Mouse (Mus musculus) c-Kit-positive CD71-positive TER-119-positive erythroid progenitor cells, embryonic 14.5 days (primary cell): ENCODE measurements around the gene Yae1d1.
"Not testable (repeated sequence)": the region's sequence is repeated elsewhere in the genome, so short reads cannot be mapped to it uniquely, and the experiment has no call there.

Experiments
- DNase-seq: peaks from one replicate; pipeline ENCODE4 v3.0.0-alpha.2; 2013; ENCODE audit warnings: low spot score

The Yae1d1 gene

DNA sequence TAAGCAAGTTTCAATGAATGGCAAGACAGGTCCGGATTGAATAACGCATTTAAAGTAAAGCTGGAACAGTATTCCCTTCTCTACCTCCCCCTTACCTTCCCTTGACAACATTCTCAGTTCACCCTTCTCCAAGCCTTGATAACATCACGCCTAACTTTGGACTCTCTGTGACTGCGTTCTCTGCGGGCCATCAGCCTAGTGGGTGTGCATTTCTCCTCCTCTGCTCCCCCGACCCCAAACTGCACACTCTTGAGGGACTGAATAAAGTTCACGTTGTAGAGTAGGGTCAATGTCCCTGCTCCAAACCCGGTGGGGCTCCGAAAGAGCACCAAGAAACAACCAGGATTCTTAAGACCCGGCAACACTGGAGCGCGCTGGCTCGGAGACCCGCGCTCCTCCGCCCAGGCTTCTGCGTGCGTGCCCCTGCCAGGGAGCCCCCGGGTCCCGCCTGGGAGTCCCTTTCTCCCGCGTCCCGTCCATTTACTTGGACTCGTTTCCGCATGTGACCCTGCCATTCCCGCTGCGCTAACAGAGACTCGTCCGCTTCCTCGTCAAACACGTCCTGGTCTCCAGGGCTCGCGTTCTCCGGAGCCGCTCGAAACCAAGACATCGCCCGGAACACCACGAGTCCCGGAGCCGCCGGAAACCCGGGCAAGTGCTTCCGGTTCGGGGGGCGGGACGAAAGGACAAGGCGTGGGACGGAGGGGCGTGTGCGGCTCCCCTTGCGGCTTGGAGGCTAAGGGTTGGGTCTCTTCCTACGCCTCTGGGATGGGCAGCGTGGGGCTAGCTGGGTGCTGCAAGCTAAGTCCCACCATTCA, at the start of gene Yae1d1:
Gene Yae1d1, minus strand, starts transcription at position 653 of the 818 bp plus-strand sequence.
- peak; percentile 80 for DNase-seq

DNA sequence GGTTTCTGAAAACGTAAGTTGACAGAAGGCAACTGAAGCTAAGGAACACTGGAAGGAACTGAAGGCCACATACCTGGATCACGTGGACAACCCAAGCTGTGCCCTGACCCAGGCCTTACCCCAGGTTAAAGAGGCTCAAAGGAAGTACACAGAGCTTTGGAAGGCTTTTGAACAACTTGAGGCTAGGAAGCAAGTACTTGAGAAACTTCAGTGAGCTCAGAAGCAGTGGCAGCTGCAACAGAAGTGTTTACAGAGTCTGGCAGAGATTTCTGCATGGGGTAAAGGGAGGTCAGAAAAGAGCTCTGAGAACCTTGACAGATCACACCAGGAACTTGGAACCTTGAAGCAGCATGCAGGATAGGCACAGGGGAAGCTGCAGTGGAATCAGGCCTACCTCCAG, 45.7 kb upstream of the Yae1d1 start:
- DNase-seq: no peak

DNA sequence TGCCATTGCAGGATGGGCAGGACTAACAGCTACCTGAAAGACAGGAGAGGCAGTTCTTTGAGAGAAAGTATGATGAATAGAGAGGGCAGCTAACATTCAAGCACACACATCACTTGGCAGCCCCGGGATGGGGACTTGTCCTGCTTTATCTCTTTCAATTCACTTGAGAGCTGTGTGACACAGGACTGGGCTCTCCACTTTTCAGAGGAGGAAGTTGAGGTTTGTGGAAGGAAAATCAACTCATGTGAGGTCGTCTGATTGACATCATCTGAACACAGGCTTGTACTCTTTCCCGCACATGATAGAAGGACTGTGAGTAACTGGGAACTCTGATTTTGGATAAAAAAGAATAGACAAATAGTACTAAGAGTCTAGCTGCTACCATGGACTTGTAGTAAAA, 23.5 kb upstream of the Yae1d1 start:
- no peak for DNase-seq

DNA sequence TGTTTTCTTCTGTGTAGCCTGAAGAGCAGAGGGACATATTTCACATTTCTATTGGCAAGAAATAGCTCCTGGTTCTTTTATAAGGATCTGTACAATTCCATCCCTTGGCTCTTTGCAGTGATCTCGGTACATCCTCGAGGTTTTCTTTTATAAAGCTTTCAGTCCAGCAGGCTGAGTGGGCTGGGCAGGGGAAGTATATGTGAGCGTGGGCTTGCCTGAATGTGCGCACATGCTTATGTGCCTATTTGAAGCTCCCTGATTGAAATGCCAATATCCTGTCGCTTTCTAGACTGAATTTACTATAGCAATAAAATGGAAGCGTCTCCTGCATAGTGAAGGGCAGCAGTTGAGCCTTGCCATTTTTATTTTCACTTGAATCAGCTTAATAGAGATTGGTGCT, 20.1 kb upstream of the Yae1d1 start:
- no peak for DNase-seq

DNA sequence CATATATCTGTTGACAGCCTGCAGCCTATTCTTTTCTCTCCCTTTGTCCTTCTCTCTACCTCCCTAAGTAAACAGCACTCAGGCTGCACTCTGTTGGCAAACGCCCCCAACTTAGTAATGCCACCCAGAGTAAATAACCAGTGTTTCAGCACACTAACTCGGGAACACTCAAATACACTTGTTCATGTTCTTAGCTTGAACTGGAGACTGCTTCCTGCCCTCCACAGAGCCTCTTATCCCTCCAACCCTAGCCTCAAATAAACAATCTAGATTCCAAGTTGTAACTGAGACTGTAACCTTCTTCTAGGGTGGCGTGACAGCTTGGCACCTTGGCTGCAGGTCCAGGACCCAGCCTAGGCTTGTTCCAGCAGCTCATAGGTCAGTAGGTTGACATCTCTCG, 17.9 kb upstream of the Yae1d1 start:
- DNase-seq: no peak

DNA sequence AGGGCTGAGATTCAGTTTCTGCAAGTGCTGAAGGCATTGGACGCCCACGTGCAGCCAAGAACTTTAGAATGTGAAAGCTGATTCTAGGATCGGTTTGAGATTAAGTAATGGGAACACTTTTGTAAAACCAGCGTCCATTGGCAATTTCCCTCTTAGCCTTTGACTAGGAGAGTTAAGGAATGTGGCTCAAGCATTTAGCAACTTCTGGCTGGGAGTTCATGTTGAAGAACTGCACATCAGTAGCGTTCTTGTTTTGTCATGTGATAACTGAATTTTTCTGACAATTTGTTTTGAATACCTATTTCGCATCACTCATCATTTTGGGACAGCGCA, 332 bp upstream of the Yae1d1 start:
- no peak for DNase-seq

DNA sequence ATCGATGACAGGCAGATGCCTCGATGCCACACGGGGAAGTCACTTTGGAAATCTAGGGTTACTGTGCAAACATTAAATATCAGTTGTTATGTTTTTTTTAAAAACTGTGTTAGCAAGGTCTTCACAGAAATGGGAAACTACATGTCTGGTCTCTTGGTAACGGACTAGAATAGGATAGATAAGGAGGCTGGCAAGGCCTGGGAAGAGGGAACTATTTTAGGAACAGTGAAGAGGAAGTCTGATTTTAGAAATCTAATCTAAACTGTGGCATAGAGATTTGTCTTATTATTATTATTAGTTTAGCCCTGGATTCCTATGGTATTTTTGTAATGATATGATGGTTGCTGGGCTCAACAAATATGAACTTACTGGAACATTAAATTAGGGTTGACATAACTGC, 1.1 kb downstream of the Yae1d1 start:
- DNase-seq: no peak

DNA sequence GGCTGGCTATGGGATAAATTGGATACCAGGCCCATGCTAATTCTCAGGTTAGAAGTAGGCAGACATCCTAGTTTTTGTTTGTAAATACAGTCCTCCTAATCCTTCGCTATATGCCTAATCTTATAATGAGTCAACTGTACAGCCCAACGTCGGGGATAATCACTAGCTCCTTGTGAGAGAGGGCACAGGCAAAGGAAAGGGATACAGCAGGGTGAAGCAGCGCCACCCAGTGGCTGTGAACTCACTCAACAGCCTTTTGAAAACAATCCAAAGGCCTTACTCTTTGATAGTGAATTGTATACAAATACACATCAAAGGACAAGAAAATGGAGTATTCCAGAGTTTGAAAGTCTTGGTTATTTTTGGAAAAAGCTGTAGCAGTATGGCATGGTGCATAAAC, 10.0 kb downstream of the Yae1d1 start:
- peak; percentile 15 for DNase-seq

DNA sequence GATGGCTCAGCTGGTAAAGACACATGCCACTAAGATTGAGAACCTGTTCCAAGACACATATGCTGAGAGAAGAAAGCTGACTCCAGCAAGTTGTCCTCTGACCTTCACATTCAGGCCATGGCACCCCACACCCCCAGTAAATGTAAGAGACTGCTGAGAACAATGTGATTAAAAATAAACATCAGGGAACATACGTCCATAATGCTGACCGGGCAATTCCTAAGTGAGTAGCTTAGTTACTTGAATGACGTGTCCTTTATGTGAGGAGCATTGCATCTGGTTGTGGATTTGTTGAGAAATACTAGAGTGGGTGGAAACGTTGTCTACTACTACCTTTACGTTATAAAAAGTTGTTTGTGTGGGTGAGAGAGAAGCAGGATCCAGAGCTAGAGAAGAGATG, 10.5 kb downstream of the Yae1d1 start:
- DNase-seq: no peak

DNA sequence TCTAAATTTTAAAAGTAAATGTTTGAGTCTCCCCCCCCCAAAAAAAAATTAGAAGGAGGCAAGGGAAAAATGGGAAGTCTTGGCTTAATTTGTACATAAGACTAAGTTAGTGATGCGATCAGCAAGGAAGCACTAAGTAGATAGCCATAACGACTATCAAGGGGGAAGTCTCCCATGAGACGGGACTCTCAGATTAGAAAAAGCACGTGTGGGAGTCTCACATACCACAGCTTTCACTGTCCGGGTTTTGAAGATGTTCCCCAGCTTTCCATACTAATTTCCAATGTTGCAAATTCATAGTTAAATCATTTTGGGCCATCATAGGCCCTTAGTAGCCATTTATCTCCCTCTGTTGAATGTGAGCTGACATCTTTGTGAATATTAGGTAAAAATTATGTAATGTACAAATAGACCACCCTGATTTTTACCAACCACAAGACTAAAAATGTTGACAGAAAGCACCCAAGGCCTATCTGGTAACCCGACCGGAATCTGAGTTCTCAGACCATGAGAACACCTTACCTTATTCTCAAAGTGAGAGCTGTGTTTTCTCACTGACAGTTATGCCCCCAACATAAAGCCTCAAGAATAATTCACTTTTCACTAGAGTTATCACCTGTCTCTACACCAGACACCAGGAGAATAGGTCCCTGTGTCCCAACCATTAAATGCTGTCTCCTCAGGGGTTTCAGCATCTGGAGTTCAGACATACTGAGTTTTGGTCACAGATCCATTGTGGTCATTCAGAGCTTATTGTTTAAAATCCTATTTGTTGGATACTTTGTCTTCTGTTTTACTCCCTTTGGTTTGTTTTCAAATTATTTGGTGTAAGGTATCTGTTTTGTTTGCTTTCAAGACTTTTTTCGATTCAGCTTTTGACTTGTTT, 16.1 kb downstream of the Yae1d1 start:
- no peak for DNase-seq

DNA sequence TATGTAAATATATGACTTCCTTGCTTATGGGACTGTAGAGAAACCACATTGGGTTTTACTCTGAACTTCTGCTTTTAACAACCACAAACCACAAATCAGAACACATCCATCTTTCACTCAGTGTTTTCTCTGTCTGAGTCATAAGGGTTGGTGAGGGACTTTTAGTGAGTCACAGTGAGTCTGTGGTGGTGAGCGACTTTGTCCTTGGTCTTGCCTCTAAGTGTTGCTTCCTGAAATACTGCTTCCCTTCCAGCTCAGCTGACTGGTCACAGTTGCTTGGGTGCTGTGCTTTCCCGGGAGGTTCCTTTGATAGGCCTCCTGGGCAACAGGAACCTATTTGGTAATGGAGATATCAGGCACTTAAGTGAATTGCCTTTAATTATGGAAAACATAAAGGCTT, 17.3 kb downstream of the Yae1d1 start:
- DNase-seq: peak; percentile 2

DNA sequence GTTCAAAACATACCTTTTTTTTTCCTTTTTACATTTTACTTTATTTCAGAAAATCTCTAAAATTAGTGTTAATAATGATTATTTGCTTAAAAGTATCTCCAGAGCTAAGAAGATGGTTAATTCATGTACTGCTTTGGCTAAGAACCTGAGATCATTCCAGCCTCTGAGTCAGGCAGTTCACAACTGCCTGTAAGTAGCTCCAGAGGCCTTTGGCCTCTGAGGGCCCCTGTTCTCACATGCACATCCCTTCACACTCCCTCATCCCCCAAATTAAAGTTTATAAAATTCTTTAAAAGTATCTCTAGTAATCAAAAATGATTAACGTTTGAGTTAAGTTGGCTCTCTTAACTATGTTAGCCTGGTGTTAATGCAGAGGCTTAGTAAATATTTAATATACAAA, 17.7 kb downstream of the Yae1d1 start:
- no peak for DNase-seq

DNA sequence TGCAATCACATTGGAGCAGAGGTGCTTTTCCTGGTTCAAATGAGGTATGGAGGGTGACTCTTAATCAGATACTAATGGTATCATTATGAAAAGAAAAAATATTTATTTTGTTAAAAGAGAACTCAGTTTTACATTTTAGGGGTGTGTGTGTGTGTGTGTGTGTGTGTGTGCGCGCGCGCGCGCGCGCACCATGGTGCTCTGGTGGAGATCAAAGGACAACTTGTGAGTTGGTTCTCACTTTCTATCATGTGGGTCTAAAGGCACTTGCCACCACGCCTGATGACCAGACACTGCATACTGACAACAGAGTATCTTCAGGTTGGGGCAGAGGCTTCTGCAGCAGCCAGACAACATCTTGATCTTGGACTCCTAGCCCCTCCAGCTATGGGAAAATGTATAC, 18.4 kb downstream of the Yae1d1 start:
- DNase-seq: no peak

DNA sequence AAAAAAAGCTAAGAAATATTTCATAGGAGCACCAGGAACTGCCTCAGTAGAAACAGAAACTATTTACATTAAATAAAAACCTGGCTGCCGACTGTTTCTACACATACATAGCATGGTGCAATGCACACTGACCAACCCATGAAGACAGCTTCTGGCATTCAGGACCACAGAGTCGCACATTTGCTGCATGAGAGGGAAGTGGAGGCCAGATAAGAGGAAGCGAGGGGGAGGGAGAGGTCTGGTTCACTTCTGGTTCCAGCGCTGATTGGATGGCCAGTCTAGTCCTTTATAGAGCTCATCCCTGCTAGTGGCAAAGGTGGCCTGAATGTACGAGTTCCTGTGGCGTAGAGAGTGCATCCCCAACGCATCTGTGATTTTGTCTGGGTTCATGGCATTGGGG, 32.5 kb downstream of the Yae1d1 start:
- DNase-seq: no peak

DNA sequence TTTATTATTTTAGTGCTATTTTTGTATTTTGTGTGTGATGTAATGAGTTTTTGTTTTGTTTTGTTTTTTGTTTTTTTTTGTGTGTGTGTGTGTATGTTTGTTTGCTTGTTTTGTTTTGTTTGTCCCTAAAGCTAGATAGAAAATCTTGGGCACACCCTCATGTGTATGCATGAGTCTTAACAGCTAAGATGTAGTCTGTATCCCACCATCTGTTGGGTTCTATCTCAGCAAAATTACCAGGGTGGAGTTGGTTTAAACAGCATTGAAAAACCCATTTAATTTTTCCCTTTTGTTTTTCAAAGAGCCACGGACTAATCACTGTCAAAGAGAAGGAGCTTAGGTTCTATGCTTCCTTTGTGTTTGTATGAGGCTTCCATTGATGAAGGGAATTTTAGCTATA, 38.9 kb downstream of the Yae1d1 start:
- DNase-seq: no peak

DNA sequence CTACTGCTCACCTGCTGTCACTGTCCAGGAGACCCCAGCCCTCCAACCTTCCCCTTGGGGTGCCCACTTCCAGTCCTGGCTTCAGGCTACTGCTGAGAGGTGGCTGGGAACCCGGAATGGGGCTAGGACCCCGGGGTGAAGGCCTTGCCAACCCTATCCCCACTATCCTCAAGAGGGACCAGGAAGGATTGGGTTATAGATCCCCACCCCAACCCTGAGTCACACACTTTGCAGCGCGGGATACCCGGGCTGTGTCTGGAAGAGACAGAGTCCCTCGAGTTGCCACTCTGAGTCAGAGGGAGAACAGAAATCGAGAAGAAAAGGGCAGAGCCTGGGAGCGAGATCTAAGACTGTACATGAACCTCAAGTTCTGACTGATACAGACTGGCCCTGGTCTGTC, 42.6 kb downstream of the Yae1d1 start:
- not testable (repeated sequence) for DNase-seq

DNA sequence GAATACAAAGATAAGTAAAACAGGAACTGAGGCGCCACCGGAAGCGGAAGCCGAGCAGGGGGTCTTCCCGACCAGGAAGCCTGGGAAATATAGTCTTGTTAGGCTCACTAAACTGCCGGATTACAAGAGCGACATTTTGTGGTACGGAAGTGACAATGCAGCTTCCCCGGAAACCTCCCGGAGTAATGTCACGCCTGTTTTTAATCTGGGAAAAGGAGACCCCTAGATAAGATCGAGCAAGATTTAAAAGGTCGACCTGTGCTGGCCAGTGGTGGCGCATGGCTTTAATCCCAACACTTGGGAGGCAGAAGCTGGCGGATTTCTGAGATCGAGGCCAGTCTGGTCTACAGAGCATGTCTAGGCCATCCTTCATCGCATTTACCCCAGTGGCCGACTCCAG, 43.6 kb downstream of the Yae1d1 start:
- no peak for DNase-seq

DNA sequence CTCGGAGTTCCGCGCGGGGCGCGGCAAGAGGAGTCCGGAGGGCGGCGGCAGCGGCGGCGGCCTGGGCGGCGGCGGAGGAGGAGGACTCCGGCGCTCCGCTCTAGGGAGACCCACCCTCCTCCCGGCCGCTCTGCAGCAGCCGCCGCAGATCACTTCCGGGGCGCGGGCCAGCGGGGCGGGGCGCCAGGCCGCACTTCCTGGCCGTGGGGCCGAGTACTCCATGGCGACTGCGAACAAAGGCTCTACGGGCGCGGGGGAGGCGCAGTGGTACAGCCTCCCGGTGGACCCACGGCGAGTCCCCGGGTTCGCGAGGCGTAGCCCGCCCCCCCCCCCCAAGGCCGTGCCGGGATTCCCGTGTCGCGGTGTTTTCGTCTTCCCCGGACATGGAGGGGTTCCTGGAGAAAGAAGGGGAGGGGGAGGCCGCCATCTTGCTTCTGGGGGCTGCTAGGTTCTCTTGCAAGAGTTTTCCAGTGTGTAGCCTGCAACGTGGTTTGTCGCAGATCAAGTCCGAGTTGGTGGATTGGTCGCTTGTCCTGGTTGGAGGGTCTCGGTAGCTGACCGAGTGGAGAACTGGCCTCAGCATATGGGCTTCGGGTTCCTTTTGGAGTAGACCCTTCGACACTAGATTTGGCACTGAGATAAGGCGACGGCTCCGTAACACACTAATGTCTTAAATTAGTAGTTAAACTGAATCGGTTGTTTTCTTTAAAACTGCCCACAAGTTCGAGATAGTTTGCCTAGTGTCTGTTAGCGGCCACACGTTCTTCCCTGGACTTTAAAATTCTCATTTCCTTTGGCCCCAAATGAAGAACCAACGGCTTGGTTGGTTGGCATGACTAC, 48.9 kb downstream of the Yae1d1 start, which contains the start of gene Rala:
Gene Rala, minus strand, starts transcription at position 162 of the 840 bp plus-strand sequence.
- peak; percentile 74 for DNase-seq

DNA sequence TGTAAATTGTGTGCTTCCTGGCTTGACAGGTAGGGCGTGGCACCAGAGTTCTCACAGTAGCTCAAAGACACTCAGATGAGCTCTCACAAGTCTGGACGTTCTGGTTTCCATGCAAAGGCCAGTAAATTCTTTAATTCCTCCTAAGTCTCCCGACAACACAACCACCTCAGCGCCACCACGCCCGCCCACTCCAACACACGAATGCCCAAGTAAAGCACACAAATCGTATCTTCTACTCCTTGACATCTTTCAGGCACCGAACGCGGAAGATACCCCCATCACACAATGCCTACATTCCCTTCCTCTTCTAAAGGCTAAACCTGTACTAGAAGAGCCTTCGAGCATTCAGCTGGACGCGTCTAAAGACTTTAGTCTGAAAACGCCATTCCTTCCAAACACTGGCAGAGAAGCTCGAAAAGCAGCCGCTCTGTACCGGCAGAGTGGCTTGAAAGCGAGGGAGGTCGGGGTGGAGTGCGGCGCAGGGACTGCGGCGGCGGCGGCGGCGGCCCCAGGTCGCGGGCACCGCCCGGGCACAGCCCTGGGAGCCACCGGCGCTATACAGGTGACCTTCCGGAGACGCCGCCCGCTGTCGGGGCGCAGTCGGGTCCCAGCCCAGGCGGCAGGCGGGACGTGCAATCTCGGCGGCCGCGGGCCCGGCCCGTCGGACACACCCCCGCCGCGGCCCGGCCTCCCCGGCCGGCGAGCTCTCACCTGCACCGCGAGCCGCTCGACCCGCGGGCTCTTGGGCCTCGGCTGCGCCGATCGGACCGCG, 49.7 kb downstream of the Yae1d1 start:
- peak; percentile 6 for DNase-seq

DNA sequence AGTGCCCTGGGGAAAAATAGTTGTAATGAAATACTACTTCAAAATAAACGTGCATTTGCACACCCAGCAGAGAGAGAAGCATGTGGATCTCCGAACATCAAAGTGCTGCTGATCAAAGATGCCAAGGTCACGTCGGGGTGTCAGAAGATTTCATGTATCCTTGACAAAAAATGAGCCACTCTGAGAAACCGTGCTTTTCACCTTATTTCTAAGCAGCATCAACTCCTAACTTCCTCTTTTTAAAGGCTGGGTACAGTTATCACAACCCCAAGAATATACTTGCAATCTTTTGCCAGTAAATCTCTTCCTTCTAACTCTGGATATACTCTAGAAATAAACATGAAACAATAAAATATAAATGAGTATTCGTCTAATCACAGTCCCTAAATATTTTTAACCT, 50.8 kb downstream of the Yae1d1 start:
- DNase-seq: no peak
